Mouse (Mus musculus): ENCODE data around the gene Alk. TPM values are rescaled to one million over a fixed set of nuclear protein-coding genes. Genes with fewer than 3 reads are reported as not detected.

Gene Alk
- total RNA-seq, 2 experiments from 2014 or later, result 6.8 to 7.9 TPM

GRCm38 (mm10) chr17:72081396-72081795 is 523.0 kb downstream of the Alk start:
- peak in 1 of 2 experiments; percentile 9 for DNase-seq (ENCODE audit: low spot score in 2 of 2)
- intact Hi-C loops (cut with DNase I), result no loop called here

GRCm38 (mm10) chr17:72076306-72076921 is 528.0 kb downstream of the Alk start:
- intact Hi-C loops (cut with DNase I), result no loop called here
- peak; percentile 18 to 27 for DNase-seq (ENCODE audit: low spot score in 2 of 2)

DNA sequence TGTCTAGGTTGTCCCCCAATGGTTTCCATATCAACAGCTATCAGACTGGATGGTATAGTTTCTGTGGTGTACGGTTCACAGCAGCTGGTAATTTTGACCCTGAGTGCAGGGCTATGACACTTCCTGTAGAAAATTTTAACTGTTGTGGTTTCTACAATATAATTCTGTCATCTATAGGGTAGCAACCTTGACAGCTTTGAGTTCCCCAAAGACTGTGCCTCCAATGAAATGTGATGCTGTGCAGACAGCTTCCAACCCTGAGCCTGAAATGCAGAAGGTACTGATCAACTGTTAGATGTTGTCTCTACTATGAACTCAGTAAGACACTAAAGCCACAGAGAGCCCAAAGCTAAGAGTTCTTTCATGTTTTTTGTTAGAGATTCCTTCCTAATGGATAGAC is 532.6 kb downstream of the Alk start:
- intact Hi-C loops (cut with DNase I), result no loop called here
- DNase-seq (ENCODE audit: low spot score in 2 of 2), result no peak

DNA sequence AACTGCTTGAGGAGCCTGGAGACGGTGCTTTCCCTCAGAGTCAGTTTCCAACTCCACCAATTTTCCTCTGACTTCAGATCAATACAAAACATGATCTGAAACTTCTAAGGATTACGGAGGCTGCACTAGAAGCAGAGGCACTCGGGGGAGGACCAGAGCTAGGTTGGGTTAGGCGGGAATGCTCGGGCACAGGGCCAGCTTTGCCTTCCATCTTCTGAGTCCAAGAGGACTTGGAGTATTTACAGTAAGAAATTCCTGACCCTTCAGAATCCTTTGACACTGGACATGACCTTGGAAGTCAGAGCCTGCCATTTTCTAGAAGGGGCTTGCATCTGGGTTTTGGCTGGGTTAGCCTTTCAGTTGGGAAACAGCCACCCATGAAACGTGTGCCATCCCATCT is 536.3 kb downstream of the Alk start:
- no peak for DNase-seq (ENCODE audit: low spot score in 2 of 2)
- intact Hi-C loops (cut with DNase I), result no loop called here

- no peak for DNase-seq (ENCODE audit: low spot score in 2 of 2)
- intact Hi-C loops (cut with DNase I), result no loop called here
Measured at GRCm38 (mm10) chr17:72062978-72063377, 541.4 kb downstream of the Alk start.

DNA sequence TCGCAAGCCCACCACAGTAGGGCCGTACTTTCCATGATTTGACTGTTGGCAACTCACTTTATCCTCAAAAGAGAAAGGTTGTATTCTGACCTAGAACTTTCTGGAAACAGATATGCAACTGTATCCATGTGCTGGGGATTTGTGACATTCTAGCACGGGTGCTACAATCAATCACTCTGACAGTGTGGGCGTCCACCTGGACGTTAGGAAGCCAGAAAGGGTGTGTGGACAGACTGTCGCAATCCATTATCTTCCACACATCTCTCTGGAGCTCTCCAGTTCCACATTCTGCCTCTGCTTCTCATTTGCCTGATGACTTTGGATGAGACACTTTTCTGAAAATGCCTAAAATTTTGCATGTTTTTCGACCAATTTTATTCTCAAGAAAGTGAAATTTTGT is 545.1 kb downstream of the Alk start:
- intact Hi-C loops (cut with DNase I), result no loop called here
- DNase-seq (ENCODE audit: low spot score in 2 of 2), result no peak

- intact Hi-C loops (cut with DNase I), result loop anchor here (5.0 kb wide), 1 partner anchor 442 kb away; no protein-coding TSS in a partner anchor
- DNase-seq (ENCODE audit: low spot score in 2 of 2), result no peak
Measured at GRCm38 (mm10) chr17:72045671-72046070, 558.8 kb downstream of the Alk start.

DNA sequence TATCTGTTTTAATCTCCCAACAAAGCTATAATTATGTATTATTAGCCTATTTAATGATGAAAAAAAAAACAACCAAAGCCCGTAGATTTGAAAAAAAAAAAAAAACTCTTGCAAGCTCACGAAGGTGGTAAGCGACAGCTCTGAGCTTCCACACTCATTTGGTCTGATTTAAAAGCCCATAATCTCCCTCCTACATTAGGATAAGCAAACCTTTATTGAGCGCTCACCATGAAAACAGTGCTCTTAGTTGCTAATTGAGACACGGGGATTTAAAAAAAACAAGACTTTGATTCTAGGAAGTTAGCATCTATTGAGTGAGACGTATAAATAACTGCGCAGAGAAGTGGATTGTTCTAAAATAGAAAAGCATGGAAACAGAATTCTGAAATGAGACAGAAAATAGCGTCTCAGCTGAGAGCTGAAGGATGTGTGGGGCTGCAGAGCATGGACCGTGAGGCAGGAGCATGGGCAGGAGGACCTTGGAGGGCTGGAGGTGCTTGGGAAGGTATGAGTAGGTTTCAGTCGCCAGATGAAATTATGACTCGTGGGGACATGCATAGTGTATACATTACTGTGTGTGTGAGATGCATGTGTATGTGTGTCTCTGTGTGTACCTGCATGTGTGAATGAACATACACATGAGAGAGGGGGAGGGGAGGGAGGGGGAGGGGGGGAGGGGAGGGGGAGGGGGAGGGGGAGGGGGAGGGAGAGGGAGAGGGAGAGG is 560.6 kb downstream of the Alk start:
- intact Hi-C loops (cut with DNase I), result loop anchor here (1.0 kb wide), 1 partner anchor 48 kb away; no protein-coding TSS in a partner anchor
- DNase-seq (ENCODE audit: low spot score in 2 of 2), result peak; percentile 18 to 25

GRCm38 (mm10) chr17:72043001-72043666 is 561.3 kb downstream of the Alk start:
- intact Hi-C loops (cut with DNase I), result loop anchor here (1.0 kb wide), 1 partner anchor 47 kb away; no protein-coding TSS in a partner anchor
- DNase-seq (ENCODE audit: low spot score in 2 of 2), result peak; percentile 75 to 76

DNA sequence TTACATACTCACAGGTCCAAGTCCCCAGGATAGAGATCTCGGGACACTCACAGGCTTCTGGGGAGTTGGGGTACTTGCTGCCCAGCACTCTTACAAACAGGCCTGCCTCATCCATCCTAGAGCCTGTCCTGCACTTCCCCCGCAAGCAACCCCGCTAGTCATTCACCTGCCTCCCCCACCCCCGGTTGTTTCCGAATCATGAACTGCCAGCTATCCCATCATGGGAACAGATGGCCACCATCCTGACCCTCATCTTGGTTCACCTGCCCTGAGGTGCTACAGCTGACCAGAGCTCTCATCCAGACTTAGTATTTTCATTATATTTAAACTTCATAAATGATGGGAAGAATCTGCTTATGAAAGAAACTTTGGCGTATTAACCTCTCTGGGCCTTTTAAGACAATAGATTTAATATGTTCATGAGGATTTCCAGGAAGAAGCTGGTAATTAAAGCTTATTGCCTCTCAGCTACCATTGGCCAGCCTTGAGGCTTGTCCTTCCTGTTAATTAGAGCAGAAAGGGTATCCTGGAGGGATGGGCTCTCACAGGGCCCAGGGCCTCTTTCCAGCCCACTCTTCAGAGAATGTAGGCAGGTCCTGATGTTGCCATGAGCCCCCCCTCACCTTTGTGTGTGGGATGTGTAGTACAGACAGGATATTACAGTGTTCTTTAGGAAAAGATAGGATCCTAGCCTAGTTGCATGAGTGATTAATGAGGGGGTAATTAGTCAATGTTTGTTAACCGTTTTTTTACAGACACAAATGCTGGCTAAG is 565.1 kb downstream of the Alk start:
- intact Hi-C loops (cut with DNase I), result no loop called here
- DNase-seq (ENCODE audit: low spot score in 2 of 2), result no peak

- intact Hi-C loops (cut with DNase I), result no loop called here
- no peak for DNase-seq (ENCODE audit: low spot score in 2 of 2)
Measured at GRCm38 (mm10) chr17:72038371-72038770, 566.1 kb downstream of the Alk start.

DNA sequence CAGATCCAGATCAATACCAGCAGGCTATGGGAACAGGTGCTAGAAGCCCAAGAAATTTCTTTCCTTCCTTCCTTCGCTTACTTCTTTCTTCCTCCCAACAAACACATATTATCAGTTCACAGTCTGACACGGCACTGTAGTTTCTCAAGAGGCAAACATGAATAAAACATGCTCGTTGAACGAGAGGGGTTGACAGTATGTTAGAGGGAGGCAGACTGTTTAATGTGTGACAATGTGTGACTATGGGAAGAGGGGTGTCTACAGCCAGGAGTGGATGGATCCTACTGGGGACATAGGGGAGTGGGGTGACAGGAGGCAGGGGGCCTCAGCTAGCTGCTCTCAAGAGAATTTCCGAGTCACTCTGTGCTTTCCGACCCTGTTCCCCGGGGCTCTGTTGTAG is 573.8 kb downstream of the Alk start:
- intact Hi-C loops (cut with DNase I), result no loop called here
- DNase-seq (ENCODE audit: low spot score in 2 of 2), result no peak

- intact Hi-C loops (cut with DNase I), result no loop called here
- DNase-seq (ENCODE audit: low spot score in 2 of 2), result no peak
Measured at GRCm38 (mm10) chr17:72023323-72023722, 581.1 kb downstream of the Alk start.

GRCm38 (mm10) chr17:72021733-72022669 is 582.4 kb downstream of the Alk start:
- DNase-seq (ENCODE audit: low spot score in 2 of 2), result no peak
- intact Hi-C loops (cut with DNase I), result no loop called here

- no peak for DNase-seq (ENCODE audit: low spot score in 2 of 2)
- intact Hi-C loops (cut with DNase I), result no loop called here
Measured at GRCm38 (mm10) chr17:72017329-72017728, 587.1 kb downstream of the Alk start.

DNA sequence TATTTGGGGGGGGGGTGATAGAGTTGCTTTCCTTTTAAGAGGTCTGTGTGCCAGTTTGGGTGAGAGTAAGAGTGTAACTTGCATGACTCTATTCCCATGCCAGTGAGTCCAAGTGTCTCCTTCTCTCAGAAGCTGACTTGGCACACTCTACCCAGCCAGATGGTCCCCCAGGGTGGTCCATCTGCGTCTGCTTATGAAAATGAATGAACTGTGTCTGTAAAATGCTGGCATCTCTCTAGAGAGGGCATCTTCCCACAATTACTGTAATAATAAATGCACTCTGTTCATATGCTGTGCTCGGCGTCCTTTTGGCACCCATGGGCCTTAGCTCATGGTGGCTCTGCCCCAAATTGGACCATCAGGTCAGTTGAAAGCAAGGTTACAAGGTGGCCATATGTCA is 589.2 kb downstream of the Alk start:
- intact Hi-C loops (cut with DNase I), result no loop called here
- peak in 1 of 2 experiments; percentile 26 for DNase-seq (ENCODE audit: low spot score in 2 of 2)

DNA sequence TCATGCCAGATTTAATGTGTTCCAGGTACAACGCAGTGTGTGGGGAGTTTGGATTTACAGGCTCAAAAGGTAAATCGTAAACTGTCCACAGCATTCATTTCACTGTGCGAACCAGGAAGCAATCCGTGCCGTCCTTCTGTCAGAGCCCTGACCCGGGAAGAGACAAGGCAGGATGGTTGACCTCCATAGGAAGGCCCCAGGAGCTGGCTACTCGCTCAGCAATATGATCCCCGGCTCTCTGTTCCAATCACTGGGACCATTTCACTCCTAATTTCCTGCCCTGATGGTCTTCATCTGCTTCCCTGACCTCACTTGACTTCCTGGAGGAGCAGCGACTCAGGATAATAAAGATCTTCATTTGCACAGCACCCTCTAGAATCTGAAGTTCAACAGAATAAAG is 591.7 kb downstream of the Alk start:
- intact Hi-C loops (cut with DNase I), result no loop called here
- no peak for DNase-seq (ENCODE audit: low spot score in 2 of 2)

DNA sequence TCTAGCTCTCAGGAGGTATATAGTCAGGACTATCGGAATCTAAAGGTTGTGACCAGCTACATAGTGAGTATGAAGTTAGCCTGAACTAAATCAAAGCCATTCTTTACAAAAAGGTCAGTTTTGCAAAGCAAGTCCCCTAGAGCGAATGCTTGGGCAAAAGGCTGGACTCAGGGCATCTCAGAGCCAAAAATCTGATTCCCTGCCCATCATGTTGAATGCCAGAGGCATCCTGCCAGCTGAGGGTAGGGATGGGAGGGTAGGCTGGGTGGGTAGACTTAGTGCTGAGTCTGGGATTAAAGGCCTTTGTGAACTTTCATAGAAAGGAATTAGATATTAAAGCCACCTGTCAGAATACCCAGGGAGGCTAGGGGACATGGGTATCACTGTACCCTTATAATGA is 594.6 kb downstream of the Alk start:
- intact Hi-C loops (cut with DNase I), result no loop called here

GRCm38 (mm10) chr17:72008389-72008788 is 596.0 kb downstream of the Alk start:
- DNase-seq (ENCODE audit: low spot score in 2 of 2), result no peak

More for the DNA sequence above, 594.6 kb downstream of the Alk start:
- no peak for DNase-seq (ENCODE audit: low spot score in 2 of 2)

More at GRCm38 (mm10) chr17:72008389-72008788, 596.0 kb downstream of the Alk start:
- intact Hi-C loops (cut with DNase I), result no loop called here
